Mouse (Mus musculus): ENCODE measurements around the gene Znrf1.

Gene Znrf1

DNA sequence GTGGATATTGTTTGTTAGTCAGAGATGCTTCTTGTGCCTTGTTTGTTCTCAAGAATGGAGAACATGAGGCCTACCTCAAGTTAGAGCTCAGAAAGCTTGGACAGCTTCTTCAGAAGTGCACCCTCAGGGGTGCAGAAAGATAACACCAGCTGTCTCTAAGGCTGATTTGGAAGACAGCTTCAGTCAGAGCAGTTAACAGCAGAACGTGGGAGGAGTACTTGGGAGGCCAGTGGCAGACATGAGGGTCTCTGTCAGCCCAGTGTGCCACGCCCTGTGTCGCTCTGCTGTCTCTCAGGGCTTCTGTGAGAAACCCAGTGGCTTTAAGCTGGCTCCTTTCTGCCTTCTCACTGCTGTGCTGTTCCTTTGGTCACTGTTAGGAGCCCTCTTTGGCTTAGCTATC is 32.1 kb downstream of the Znrf1 start:
- in situ Hi-C loops (cut with MboI): no loop called here

DNA sequence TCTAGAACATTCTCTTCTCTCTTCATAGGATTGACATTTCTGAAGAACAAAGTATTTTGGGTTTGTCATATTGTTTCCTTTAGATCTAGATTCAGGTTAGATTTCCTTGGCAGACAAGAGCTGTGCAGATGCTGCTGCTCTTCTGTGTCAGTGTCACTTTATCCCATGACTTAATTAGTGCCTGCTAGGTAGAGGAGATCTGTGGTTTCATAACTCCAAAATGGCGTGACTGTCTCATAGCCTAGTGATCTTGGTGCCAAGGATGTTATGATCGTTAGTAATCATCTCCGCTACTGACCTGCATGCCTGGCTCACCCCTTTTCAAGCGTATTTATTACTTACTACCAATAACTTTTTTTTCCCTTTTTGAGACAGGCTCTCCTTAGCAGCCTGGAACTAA is 34.0 kb downstream of the Znrf1 start:
- in situ Hi-C loops (cut with MboI): no loop called here

GRCm38 (mm10) chr8:111570432-111570831 is 34.5 kb downstream of the Znrf1 start:
- in situ Hi-C loops (cut with MboI): no loop called here

- in situ Hi-C loops (cut with MboI): no loop called here
These were observed 35.8 kb downstream of the Znrf1 start for GRCm38 (mm10) chr8:111571661-111572060.

GRCm38 (mm10) chr8:111572431-111572830 is 36.5 kb downstream of the Znrf1 start:
- in situ Hi-C loops (cut with MboI): no loop called here

DNA sequence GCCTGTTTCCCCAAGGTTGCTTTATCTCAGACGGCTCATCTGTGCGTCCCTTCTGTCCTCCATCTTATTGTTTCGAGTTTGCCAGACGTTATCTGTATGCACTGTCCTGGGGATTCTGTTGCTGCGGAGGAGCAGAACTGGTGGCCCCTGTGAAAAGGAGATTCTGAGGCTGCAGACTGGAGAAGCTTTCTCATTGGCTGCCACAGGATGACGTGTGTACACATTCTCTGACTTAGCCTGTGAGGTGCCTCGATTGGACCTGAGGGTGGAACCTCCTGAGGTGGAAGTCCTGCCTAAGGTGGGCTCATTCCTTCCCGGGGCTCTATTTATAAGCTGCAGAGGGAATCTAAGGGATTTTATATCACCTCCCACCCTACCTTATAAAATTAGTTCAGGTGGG is 37.7 kb downstream of the Znrf1 start:
- in situ Hi-C loops (cut with MboI): no loop called here

DNA sequence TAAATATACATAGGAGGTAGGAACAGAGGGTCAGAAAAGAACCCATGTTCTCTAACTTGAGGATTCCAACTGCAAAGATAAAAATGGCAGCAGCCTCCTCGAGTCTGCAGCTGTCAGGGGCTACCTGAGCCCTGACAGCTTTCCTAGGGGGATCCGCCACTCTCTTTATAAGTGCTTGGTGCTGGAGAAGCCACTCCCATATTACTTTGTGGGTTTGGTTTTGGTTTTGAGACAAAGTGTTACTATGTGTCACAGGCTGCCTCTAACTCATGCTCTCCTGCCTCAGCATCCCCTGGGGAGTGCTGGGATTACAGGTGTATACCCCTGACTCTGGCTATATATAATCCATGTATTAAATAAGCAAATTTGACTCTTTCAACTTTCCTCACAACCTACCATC is 38.1 kb downstream of the Znrf1 start:
- in situ Hi-C loops (cut with MboI): no loop called here

- in situ Hi-C loops (cut with MboI): no loop called here
These were observed 39.6 kb downstream of the Znrf1 start for GRCm38 (mm10) chr8:111575492-111575891.

GRCm38 (mm10) chr8:111576501-111576900 is 40.6 kb downstream of the Znrf1 start:
- in situ Hi-C loops (cut with MboI): no loop called here

DNA sequence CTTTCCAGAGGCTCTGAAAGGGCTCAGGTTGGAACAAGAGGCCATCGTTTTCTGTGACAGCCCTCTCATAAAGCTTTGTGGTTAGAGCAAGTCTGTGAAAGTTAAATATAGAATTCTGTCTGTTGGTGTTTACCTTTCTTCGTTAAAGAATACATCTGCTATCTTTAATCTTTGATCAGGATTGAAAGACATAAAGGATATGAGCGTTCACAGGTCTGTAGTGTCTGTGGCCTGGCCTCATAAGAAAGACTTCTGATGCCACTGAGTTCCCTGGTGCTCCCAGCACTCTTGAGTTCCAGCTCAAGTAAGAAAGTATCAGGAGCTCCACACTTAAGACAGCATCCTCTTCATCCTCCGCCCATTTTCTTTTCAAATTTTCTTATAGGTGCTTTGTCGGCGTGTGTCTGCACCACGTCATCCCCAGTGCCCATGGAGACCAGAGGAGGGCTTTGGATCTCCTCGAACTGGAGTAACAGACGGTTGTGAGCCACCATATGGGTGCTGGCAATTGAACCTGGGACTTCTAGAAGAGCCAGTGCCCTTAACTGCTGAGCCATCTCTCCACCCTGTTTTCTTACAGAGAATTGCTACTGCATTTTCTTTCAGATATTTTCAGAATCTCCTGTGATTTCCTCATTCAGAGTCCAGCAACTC is 42.1 kb downstream of the Znrf1 start:
- in situ Hi-C loops (cut with MboI): no loop called here

DNA sequence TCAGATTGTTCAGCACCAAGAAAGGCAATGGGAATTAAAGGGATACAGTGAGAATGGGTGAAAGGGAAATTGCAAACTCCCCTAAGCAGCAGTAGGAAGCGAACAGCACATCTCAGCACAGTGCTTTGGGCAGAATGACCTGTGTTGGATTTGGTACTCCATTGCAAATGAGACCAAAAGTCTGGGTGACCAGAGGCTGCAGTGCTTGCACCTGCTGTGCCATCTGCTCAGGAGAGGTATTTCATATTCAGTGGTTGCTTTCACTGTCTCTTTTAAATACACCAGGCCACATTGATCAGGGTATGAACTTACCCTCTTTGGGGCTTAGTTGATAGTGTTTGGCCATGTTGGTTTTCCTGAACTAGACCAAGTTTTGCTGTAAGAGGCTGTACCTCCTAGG is 43.4 kb downstream of the Znrf1 start:
- in situ Hi-C loops (cut with MboI): no loop called here

- in situ Hi-C loops (cut with MboI): no loop called here
These were observed 44.4 kb downstream of the Znrf1 start for GRCm38 (mm10) chr8:111580306-111580705.

- in situ Hi-C loops (cut with MboI): no loop called here
These were observed 46.5 kb downstream of the Znrf1 start for GRCm38 (mm10) chr8:111582386-111582785.

DNA sequence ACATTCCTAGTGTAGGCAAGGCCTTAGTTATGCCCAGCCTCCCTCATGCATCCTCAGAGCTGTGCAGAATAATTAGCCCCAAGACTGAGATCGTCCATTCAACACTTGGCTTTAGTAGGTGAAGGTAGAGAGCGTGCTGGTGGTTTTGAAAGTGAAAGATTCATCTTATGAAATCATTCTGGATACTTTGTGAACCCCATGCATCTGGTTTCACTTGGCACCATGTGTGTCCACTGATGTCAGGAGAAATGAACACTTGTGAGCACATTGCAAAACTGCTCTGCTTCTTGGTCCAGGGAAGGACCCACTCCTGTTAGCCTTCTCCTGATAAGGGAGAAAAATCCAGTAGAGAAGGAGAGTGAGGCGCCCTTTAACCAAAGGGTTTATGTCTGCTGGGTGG is 49.0 kb downstream of the Znrf1 start:
- in situ Hi-C loops (cut with MboI): no loop called here

GRCm38 (mm10) chr8:111587545-111588094 is 51.7 kb downstream of the Znrf1 start:
- in situ Hi-C loops (cut with MboI): no loop called here

- in situ Hi-C loops (cut with MboI): no loop called here
These were observed 52.4 kb downstream of the Znrf1 start for GRCm38 (mm10) chr8:111588336-111588735.

GRCm38 (mm10) chr8:111590214-111590613 is 54.3 kb downstream of the Znrf1 start:
- in situ Hi-C loops (cut with MboI): no loop called here

DNA sequence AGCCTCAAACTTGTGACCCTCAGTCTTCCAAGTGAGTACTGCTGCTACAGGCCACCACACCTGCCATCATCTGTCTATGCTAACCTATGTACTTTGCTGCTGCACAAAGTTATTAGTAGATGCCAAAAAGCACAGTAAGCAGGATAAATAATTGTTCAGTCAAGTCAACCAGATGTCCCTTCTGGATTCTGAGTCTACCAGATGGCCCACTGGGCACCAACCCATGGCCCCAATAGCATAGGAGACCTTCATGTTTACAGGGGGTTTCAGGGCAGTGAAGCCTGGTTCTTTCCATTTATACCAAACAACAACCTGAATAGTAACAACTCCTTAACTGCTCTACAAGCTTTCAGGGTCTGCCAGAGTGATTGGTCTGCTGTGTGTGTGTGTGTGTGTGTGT is 55.3 kb downstream of the Znrf1 start:
- in situ Hi-C loops (cut with MboI): no loop called here

- in situ Hi-C loops (cut with MboI): no loop called here
These were observed 56.6 kb downstream of the Znrf1 start for GRCm38 (mm10) chr8:111592390-111592910.

GRCm38 (mm10) chr8:111594044-111594840 is 58.3 kb downstream of the Znrf1 start:
- in situ Hi-C loops (cut with MboI): no loop called here

DNA sequence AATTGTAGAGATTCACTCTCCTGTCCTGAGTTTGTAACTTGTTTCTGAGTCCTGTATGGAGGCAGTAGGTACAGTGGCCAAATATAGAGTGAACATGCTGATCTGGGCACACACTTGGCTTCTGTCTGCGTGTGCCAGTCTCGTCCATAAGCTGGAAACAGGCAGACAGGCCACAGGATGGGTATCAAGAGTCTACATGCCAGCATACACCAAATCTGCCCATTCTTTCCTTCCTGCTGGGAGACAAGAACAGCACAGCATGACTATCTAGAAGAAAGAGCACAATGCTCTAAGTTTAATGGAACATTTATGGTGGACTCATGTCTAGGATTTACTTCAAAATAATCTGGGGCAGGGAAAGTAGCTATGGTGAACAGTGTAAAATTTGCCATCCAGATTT is 59.1 kb downstream of the Znrf1 start:
- in situ Hi-C loops (cut with MboI): no loop called here

DNA sequence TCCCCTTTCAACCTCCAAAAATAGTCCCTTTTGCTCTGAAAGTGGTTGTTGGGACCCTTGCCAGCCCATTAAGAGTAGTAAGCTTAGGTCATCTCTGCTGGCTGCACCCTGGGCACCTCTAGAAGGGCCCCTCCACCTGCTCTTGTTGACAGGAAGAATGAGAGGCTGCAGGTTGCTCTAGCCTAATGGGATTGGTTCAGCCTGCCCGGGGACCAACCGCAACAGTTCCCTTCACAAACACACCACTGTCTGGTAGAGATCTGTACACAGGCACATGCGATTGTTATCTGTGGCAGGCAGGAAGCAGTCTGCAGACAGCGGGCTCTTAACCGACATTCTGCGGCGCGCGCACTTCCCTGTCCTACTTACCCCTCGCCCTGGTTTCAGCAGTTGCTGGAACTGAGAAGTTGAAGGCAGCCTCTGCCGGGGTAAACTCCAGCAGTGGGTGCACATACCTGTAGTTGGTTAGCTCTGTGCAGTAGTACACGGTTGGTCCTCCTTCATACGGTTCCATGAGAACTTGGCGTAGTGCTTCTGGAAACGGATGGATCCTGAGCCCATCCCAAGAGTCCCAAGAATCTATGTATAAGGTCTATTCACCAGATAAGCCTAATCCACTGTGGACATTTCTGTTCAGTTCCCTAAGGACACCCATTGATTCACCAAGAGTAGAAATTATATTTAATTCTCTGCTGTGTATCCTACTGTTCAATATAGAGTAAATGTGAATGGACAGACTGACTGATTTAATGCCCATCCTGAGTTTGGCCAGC is 60.0 kb downstream of the Znrf1 start:
- in situ Hi-C loops (cut with MboI): no loop called here
